Mouse (Mus musculus): ENCODE results near the gene Ppp1r3c. TPM values are rescaled to one million over a fixed set of nuclear protein-coding genes. Genes with fewer than 3 reads are reported as not detected.
A peak's percentile ranks its signal among the peaks of the same experiment; 100 is the strongest.

Ppp1r3c gene
- total RNA-seq, 1 experiment: 0.22 TPM

DNA sequence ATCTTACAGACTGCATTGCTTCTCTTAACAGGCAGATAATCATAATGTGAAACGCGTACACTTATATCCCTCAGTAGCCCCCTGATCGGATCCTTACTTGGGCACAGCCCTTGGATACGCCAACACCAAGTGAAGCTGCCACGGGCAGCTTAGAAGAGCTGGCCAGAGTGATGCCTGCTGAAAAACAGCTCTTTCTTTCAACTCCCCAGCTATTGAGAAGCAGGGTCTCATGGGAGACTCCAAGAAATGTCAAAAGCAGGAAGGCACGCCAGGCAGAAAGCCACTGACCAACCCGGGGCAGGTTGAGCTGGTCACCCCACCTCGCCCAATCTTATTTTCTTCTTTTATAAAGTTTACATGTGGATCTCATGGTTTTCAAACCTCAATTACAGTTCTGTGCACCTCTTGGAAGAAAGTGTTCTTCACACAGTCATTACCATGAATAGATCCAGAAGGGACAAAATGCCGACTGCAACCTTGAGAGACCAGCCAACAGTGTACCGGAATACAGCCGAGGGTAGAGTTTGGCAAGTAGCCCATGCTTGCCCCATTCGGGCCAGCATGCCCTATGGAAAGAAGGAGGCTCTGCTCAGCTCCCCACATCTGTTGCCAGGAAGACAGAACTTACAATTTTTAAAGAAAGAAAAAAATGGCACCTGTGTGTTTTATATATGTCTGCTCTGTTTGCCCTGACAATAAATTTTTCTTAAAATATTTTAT, 7.6 kb downstream of the Ppp1r3c start:
- in situ Hi-C loops (cut with MboI; ENCODE audit: low sequenced_read_pairs in 2 of 2, unreplicated experiment in 2 of 2): no loop called here
- Histone ChIP-seq H3K36me3 (ENCODE audit: control insufficient read depth, insufficient read depth, low read length, poor library complexity, severe bottlenecking) (no peaks in the 10 kb centered on the region), H3K4me1 (ENCODE audit: control insufficient read depth in 2 of 2, insufficient read depth in 2 of 2, low read length in 2 of 2, poor library complexity in 1 of 2) (no peaks in the 10 kb centered on the region), H3K9ac (ENCODE audit: insufficient read depth, low read depth, low read length, poor library complexity, severe bottlenecking) (no peak overlapping the region), H3K9me3 (ENCODE audit: control insufficient read depth, insufficient read depth, low read depth, low read length) (no peaks in the 10 kb centered on the region), H3K4me3 (ENCODE audit: insufficient read depth in 1 of 2, low read depth in 1 of 2, low read length in 2 of 2, poor library complexity in 1 of 2, severe bottlenecking in 1 of 2) (no peak overlapping the region), H3K27ac (ENCODE audit: insufficient read depth, low read depth, low read length, poor library complexity, severe bottlenecking) (no peak overlapping the region)
- no peak for DNase-seq (ENCODE audit: low read depth, low spot score)
- TF ChIP-seq CHD2 (IDR thresholded peaks at IDR 0.05; ENCODE audit: low read depth, low read length) (no peak), HCFC1 (IDR thresholded peaks at IDR 0.05; ENCODE audit: borderline replicate concordance, insufficient read depth, low read length) (no peak), ZNF384 (IDR thresholded peaks at IDR 0.05; ENCODE audit: low read depth, low read length) (no peak), ZC3H11A (IDR thresholded peaks at IDR 0.05; ENCODE audit: borderline replicate concordance, low read depth, low read length) (no peak), MAFK (IDR thresholded peaks at IDR 0.05; ENCODE audit: insufficient read depth, low read depth, low read length) (no peak)

- H3K27ac ChIP-seq (ENCODE audit: insufficient read depth, low read depth, low read length, poor library complexity, severe bottlenecking): no peak overlapping the region
- H3K9ac ChIP-seq (ENCODE audit: insufficient read depth, low read depth, low read length, poor library complexity, severe bottlenecking): no peak overlapping the region
- H3K36me3 ChIP-seq (ENCODE audit: control insufficient read depth, insufficient read depth, low read length, poor library complexity, severe bottlenecking): no peaks in the 10 kb centered on the region
- H3K9me3 ChIP-seq (ENCODE audit: control insufficient read depth, insufficient read depth, low read depth, low read length): no peaks in the 10 kb centered on the region
- TF ChIP-seq CHD2 (IDR thresholded peaks at IDR 0.05; ENCODE audit: low read depth, low read length) (no peak), MAFK (IDR thresholded peaks at IDR 0.05; ENCODE audit: insufficient read depth, low read depth, low read length) (no peak)
- no peaks in the 10 kb centered on the region for H3K4me1 ChIP-seq (ENCODE audit: control insufficient read depth in 2 of 2, insufficient read depth in 2 of 2, low read length in 2 of 2, poor library complexity in 1 of 2)
- no peak for DNase-seq (ENCODE audit: low read depth, low spot score)
- in situ Hi-C loops (cut with MboI; ENCODE audit: low sequenced_read_pairs in 2 of 2, unreplicated experiment in 2 of 2): no loop called here
- H3K4me3 ChIP-seq (ENCODE audit: insufficient read depth in 1 of 2, low read depth in 1 of 2, low read length in 2 of 2, poor library complexity in 1 of 2, severe bottlenecking in 1 of 2): no peak overlapping the region
Measured at GRCm38 (mm10) chr19:36724970-36725369, 11.5 kb downstream of the Ppp1r3c start.

GRCm38 (mm10) chr19:36721139-36721538, 15.3 kb downstream of the Ppp1r3c start:
- H3K36me3 ChIP-seq (ENCODE audit: control insufficient read depth, insufficient read depth, low read length, poor library complexity, severe bottlenecking): no peaks in the 10 kb centered on the region
- no peaks in the 10 kb centered on the region for H3K9me3 ChIP-seq (ENCODE audit: control insufficient read depth, insufficient read depth, low read depth, low read length)
- TF ChIP-seq HCFC1 (IDR thresholded peaks at IDR 0.05; ENCODE audit: borderline replicate concordance, insufficient read depth, low read length) (no peak), ZC3H11A (IDR thresholded peaks at IDR 0.05; ENCODE audit: borderline replicate concordance, low read depth, low read length) (no peak), MAFK (IDR thresholded peaks at IDR 0.05; ENCODE audit: insufficient read depth, low read depth, low read length) (no peak), ZNF384 (IDR thresholded peaks at IDR 0.05; ENCODE audit: low read depth, low read length) (no peak)
- in situ Hi-C loops (cut with MboI; ENCODE audit: low sequenced_read_pairs in 2 of 2, unreplicated experiment in 2 of 2): no loop called here
- H3K4me1 ChIP-seq (ENCODE audit: control insufficient read depth in 2 of 2, insufficient read depth in 2 of 2, low read length in 2 of 2, poor library complexity in 1 of 2): peaks cover 0 to 2% of the 10 kb centered on the region in 2 experiments; a peak in 1 of 4 replicates
- DNase-seq (ENCODE audit: low read depth, low spot score): no peak
- no peak overlapping the region for H3K27ac ChIP-seq (ENCODE audit: insufficient read depth, low read depth, low read length, poor library complexity, severe bottlenecking)
- no peak overlapping the region for H3K4me3 ChIP-seq (ENCODE audit: insufficient read depth in 1 of 2, low read depth in 1 of 2, low read length in 2 of 2, poor library complexity in 1 of 2, severe bottlenecking in 1 of 2)
- H3K9ac ChIP-seq (ENCODE audit: insufficient read depth, low read depth, low read length, poor library complexity, severe bottlenecking): no peak overlapping the region

DNA sequence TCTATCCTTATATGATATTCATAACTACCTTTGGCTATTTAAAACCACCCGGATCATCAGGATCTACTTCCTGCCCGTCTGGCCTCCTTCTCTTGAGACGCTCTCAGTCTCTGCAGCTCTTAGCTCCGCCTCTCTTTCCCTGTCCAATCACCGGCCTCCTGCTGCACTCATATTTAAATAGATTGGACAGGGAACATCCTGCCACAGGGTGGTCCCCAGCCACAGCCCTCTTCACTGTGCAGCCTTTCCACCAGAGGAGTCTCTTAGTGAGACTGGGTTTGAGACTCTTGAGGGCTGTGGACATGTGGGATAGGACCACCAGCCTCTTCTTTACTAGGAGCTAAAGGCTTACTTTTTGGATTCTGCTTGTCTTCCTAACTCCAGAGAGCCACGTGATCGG, 20.2 kb downstream of the Ppp1r3c start:
- Histone ChIP-seq H3K4me3 (ENCODE audit: insufficient read depth in 1 of 2, low read depth in 1 of 2, low read length in 2 of 2, poor library complexity in 1 of 2, severe bottlenecking in 1 of 2) (peak overlapping the region in 1 of 2 experiments; percentile 23; a peak in 2 of 4 replicates), H3K27ac (ENCODE audit: insufficient read depth, low read depth, low read length, poor library complexity, severe bottlenecking) (no peak overlapping the region), H3K36me3 (ENCODE audit: control insufficient read depth, insufficient read depth, low read length, poor library complexity, severe bottlenecking) (no peaks in the 10 kb centered on the region), H3K4me1 (ENCODE audit: control insufficient read depth in 2 of 2, insufficient read depth in 2 of 2, low read length in 2 of 2, poor library complexity in 1 of 2) (peaks cover 0 to 5% of the 10 kb centered on the region in 2 experiments; a peak in 1 of 4 replicates), H3K9ac (ENCODE audit: insufficient read depth, low read depth, low read length, poor library complexity, severe bottlenecking) (no peak overlapping the region), H3K9me3 (ENCODE audit: control insufficient read depth, insufficient read depth, low read depth, low read length) (no peaks in the 10 kb centered on the region)
- TF ChIP-seq CHD2 (IDR thresholded peaks at IDR 0.05; ENCODE audit: low read depth, low read length) (no peak), ZC3H11A (IDR thresholded peaks at IDR 0.05; ENCODE audit: borderline replicate concordance, low read depth, low read length) (no peak), MAFK (IDR thresholded peaks at IDR 0.05; ENCODE audit: insufficient read depth, low read depth, low read length) (no peak), ZNF384 (IDR thresholded peaks at IDR 0.05; ENCODE audit: low read depth, low read length) (no peak), HCFC1 (IDR thresholded peaks at IDR 0.05; ENCODE audit: borderline replicate concordance, insufficient read depth, low read length) (no peak)
- no peak for DNase-seq (ENCODE audit: low read depth, low spot score)
- in situ Hi-C loops (cut with MboI; ENCODE audit: low sequenced_read_pairs in 2 of 2, unreplicated experiment in 2 of 2): no loop called here
